Mouse (Mus musculus) left cerebral cortex, adult 18-20 months (tissue): Measurements from ENCODE around the gene Xaf1. TPM values are rescaled to one million over a fixed set of nuclear protein-coding genes. Genes with fewer than 3 reads are reported as not detected.

Experiments
- DNase-seq, 2 experiments: peaks; one replicate each; pipeline ENCODE4 v3.0.0; 2021 to 2022; ENCODE audit warnings: low spot score in 2 of 2, mixed read lengths in 1 of 2
- total RNA-seq, 2 experiments: library from RNA; stranded (reverse); gene quantifications; 2 replicates each; pipeline ENCODE4 v1.2.3; 2021

Gene Xaf1
- total RNA-seq, 2 experiments from 2014 or later = 7.5 to 7.6 TPM

DNA sequence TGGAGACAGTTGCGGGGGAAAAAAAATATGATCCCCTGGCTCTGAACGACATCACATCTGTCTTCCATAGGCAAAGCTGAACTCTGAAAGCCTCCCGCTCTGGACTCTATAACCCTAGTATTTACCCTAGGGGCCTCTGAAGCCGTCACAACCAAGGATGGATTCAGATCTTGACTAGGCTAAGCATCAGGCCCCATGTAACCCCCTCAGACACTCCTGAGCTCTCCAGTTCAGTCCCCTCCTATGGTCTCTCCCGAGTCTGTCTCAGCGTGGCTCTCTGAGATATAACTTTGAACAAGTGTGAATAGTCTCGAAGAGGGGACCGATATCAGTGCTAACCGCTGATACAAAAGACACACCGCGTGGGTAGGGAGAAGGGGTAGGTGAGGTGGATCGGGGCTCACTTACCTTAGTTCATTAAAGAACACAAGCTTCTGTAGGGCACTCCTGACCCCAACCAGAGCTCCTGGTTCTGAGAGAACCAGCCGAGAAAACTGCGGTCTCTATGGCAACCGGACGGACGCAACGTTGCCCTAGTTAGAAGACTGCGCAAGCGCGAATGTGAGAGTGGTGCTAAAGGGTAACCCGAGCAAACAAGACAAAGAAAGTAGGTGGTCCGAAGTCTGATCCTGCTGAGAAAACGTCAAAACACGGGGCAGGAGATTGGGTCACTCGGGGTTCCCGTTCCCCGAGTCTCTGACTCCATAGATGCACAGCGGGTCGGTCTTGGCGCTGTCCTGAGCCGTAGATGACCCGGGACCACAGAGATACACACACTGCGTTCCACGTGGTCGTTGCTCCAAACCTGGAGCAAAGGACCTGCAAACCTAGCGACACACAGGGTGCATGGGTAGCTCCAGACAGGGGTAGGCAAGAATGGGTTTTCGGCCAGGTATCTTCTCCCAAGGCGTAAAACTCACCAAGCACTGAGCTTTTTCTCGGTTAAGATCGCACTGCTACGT, 60.2 kb downstream of the Xaf1 start:
- peak; percentile 73 to 79 for DNase-seq

DNA sequence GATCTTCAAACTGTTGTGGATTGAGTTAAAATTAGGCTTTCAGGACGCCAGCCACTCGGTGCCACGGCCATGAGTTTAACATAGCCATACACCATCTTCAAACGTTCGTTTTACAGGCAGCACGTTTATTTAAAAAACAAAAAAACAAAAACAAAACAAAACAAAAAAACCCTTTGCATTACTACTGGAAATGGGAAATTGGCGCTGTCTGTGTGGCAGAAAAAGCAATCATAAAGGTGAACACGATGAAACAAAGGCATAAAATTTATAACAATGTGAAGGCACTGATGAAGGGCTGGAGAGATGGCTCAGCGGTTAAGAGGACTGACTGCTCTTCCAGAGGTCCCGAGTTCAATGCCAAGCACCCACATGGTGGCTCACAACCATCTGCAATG, 60.9 kb downstream of the Xaf1 start, which contains the start of gene Tekt1:
Tekt1 (minus strand) TSS at position 96 of the 395 bp plus-strand sequence.
- DNase-seq = no peak

Other genes with a start within 250 kb of the Xaf1 start
- gene Pitpnm3, start 165.9 kb upstream of the Xaf1 start, total RNA-seq = 10 to 100 TPM; 80.5 to 83.2 TPM
- gene Gm43951, start 94.8 kb upstream of the Xaf1 start, total RNA-seq = 10 to 100 TPM; 12.2 to 13.0 TPM
- gene 4933427D14Rik, start 94.2 kb upstream of the Xaf1 start, total RNA-seq = 10 to 100 TPM; 33.8 to 34.3 TPM
- gene Txndc17, start 94.1 kb upstream of the Xaf1 start, total RNA-seq = 10 to 100 TPM; 35.1 to 38.0 TPM
- gene Med31, start 86.0 kb upstream of the Xaf1 start, total RNA-seq = 10 to 100 TPM; 15.3 to 16.1 TPM
- gene Slc13a5, start 34.4 kb upstream of the Xaf1 start, total RNA-seq = 10 to 100 TPM; 13.0 to 17.9 TPM
- not detected for gene Fbxo39, start 12.8 kb downstream of the Xaf1 start, total RNA-seq
- gene Tekt1, start 60.8 kb downstream of the Xaf1 start, total RNA-seq = 1 to 10 TPM; 2.4 to 3.1 TPM
- 1 to 10 TPM in 1 of 2 experiments, under 1 TPM in 1; 0.61 to 1.3 TPM for gene Smtnl2, start 110.1 kb downstream of the Xaf1 start, total RNA-seq
- gene Ggt6, start 133.9 kb downstream of the Xaf1 start, total RNA-seq = under 1 TPM in 1 of 2 experiments, not detected in 1; 0.23 TPM
- gene Mybbp1a, start 139.7 kb downstream of the Xaf1 start, total RNA-seq = 10 to 100 TPM; 53.3 to 53.6 TPM
- gene Spns2, start 188.3 kb downstream of the Xaf1 start, total RNA-seq = 10 to 100 TPM; 53.7 to 55.4 TPM
- under 1 TPM; 0.21 to 0.28 TPM for gene Spns3, start 248.9 kb downstream of the Xaf1 start, total RNA-seq